Mouse (Mus musculus) ES-CJ7 (cell line): Measurements from ENCODE around the gene Mindy4.

Experiments
- DNase-seq: peaks from one replicate; pipeline ENCODE4 v3.0.0; 2011; ENCODE audit warnings: low read depth, low spot score

The Mindy4 gene

GRCm38 (mm10) chr6:55299917-55300316 is 96.7 kb downstream of the Mindy4 start:
- DNase-seq = no peak

GRCm38 (mm10) chr6:55300704-55301103 is 97.5 kb downstream of the Mindy4 start:
- no peak for DNase-seq

- DNase-seq = no peak
These were observed 107.0 kb downstream of the Mindy4 start for GRCm38 (mm10) chr6:55310179-55310578.

GRCm38 (mm10) chr6:55311962-55312361 is 108.8 kb downstream of the Mindy4 start:
- no peak for DNase-seq

DNA sequence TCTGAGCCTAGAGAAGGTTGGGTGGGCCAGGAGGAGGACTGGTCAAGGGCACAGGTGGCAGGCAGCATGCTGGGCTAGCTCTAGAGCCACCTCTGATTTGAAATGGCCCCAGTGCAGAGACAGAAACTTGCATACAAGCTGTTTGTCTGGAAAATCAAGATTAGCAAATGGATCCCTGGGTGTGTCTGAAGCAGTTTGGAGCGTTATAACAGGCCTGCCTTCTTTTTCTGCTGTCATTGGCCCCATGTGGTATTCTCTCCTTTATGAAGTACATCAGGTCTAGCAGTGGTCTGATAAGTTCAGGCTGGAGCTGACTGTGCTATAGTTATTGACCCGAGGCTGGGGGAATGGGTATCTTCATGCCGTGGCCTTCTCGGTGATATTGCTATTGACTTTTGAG is 110.7 kb downstream of the Mindy4 start:
- DNase-seq = no peak

- DNase-seq = no peak
These were observed 111.4 kb downstream of the Mindy4 start for GRCm38 (mm10) chr6:55314628-55315027.

DNA sequence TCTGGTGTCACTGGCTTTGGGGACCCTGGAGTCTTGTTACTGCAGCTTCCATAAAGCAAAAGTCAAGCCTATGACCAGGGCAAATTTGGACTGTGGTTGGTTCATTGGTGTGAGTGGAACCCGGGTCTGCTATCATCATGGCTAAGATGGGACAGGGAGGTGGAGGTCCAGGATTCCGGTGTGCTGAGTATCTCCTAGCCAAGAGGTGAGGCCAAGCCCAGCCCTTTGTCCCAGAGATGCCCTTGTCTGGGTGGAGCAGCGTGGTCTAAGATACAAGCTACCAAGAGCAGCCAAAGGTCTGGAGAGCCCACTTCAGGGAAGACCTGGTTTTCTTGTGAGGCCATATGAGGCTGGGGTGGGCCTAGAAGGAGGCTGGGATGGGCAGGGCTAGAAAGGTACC is 115.4 kb downstream of the Mindy4 start:
- DNase-seq = no peak

GRCm38 (mm10) chr6:55319585-55320551 is 116.7 kb downstream of the Mindy4 start:
- no peak for DNase-seq

DNA sequence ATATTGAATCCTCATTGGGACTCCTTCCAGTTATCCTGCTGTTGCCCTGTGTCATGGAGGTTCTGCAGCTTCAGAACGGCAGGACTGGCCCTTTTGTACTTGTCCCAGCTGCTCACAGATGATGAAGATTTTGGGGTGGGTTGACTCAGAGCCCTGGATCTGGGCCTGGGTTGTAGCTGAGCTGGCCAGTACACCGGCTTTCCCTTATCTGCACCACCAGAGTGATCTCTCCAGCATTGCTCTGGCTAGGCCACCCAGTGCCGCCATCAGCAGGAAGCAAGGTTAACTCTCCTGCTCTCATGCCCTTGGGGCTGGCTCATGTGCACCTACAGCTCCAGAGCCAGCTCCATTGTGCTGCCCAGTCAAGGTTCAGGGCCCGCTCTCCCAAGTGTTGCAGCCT is 117.7 kb downstream of the Mindy4 start:
- DNase-seq = no peak

- no peak for DNase-seq
These were observed 118.3 kb downstream of the Mindy4 start for GRCm38 (mm10) chr6:55321518-55321917.

GRCm38 (mm10) chr6:55322980-55323379 is 119.8 kb downstream of the Mindy4 start:
- no peak for DNase-seq

DNA sequence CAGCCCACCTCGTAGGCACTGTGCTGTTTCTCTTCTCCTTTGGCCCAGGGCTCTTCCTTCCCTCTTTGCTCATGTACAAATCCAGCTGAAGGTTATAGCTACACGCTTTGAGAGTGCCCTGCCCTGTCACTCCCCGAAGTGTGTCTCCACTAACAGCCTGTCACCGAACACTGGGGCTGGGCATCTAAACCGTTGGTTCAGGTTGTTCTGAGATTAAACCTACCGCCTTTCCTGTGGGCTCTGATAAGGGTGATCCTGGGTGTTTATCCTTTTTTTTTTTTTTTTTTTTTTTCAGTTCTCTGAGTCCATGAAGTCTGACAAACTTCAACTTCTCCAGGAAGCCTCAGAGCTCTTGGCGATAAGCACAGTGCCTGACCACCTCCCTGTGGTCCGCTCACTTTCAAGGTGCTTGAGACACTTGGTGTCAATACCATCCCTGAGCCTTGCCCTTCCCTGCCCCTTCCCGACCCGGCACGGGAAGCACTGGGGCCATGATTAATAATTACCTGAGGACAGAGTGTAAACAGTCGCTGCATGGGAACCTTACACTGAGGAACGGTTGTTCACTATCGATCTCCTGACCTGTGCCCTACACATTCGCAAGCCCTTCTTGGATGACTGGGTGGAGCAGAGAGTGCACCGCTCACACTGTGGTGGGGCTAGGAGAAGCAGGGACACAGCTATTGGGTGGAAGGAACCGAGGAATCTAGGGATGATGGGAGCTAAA is 120.9 kb downstream of the Mindy4 start:
- DNase-seq = no peak

- no peak for DNase-seq
These were observed 121.6 kb downstream of the Mindy4 start for GRCm38 (mm10) chr6:55324785-55325184.

GRCm38 (mm10) chr6:55326299-55326698 is 123.1 kb downstream of the Mindy4 start:
- DNase-seq = no peak

DNA sequence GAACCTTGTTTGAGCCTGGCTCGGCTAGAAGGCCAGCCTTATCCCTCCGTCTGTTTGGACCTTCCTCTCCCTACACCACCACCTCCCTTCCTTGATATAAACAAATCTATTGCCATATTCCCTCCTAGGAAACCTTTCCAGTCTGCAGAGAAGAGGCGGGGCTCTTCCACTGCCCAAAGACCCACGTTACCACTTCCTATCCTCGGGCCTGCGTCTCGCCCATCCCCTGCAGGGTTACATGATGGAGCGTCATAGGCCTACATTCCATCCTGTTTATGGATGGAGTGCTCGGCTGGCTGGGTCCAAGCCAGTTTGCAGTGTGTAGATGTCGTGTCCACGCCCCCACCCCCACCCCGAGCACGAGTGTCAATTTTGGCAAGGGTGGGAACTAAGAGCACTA is 124.1 kb downstream of the Mindy4 start:
- DNase-seq = no peak

DNA sequence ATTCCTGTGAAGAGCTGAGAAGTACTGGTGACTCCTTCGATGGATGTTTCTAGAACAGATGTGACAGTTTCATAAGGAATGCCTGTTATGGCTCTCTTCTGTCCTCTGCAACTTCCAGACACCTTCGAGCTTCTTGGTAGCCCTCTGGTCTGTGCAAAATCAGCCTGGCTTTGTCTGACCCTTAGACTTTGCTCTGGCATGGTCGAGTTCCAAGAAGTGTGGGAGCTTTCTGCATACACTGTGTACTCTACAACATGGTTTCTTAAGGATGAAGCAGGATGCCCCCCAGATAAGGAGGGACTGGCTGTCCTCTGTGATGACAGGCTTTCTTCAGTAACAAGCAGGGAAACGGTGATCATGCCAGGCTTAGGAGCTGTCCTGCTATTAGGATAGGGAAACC is 125.0 kb downstream of the Mindy4 start:
- DNase-seq = no peak

GRCm38 (mm10) chr6:55331315-55331714 is 128.1 kb downstream of the Mindy4 start:
- DNase-seq = no peak

- no peak for DNase-seq
These were observed 129.1 kb downstream of the Mindy4 start for GRCm38 (mm10) chr6:55332100-55332772.

DNA sequence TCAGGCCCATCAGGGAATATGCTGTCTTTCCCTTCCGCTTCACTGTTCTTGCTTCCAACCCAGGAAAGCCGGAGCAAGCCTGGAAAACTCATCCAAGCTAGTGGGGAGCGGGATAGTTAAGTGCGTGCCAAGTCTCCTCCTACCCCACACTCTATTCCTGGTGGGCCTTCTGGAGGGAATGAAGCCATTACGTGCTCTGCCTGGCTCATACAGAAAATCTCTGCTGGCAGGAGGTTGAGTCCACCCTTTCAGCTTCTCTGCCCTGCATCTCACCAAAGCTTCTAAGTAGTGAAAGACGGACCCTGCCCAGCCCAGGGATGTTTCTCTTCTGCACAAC is 129.6 kb downstream of the Mindy4 start:
- DNase-seq = no peak

DNA sequence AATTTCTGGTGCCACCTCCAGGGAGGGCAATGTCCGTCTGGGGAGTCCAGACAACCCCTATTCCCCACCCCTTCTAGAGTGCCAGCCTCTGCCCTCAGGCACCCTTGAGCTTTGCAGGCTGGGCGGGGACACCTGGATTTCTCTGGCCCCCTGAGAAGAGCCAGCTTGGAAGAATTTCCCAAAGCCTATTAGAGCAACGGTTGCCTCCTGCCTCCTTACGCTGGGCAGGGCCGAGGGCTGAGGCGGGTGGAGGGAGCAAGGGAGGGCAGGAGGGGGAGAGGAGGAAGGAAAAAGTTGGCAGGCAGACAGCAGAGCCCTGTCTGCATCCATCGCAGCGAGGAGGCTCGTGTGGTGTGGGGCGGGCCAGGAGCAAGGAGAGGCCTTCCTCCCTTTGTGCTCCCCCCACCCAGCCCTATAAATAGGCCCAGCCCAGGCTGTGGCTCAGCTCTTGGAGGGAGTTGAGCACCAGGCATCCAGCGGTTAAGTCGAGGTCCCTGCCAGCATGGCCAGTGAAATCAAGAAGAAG is 132.9 kb downstream of the Mindy4 start, which contains the start of gene Aqp1:
TSS of gene Aqp1 (plus strand) at position 444 of the 526 bp plus-strand sequence.
- DNase-seq = no peak

DNA sequence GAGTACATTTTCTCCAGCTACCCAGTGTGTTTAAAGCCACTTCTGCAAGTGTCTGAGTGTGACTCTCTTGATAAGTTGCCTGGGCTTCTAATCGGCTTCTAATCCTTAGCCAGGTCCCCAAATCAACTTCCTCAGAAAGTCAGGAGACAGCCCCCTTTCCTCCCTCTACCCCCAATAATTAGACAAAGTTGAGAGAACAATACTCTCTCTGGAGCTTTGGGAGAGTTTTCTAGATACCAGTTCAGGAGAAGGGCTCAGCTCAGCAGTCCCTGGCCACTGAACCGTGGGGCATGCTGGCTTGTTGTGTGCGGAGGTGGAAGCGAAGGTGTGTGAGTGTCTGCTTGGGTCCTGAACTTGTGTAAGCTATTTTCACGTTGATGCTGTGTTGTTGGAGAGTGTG is 134.1 kb downstream of the Mindy4 start:
- DNase-seq = no peak

- no peak for DNase-seq
These were observed 134.9 kb downstream of the Mindy4 start for GRCm38 (mm10) chr6:55338077-55338476.
